Mouse (Mus musculus) ZHBTc4 (cell line): Measurements from ENCODE around the gene Dlk2.
A peak's percentile ranks its signal among the peaks of the same experiment; 100 is the strongest.

Source experiments
- DNase-seq: peaks from one replicate; pipeline ENCODE4 v3.0.0-alpha.2; 2011; ENCODE audit warnings: low read depth, low spot score

Gene Dlk2

DNA sequence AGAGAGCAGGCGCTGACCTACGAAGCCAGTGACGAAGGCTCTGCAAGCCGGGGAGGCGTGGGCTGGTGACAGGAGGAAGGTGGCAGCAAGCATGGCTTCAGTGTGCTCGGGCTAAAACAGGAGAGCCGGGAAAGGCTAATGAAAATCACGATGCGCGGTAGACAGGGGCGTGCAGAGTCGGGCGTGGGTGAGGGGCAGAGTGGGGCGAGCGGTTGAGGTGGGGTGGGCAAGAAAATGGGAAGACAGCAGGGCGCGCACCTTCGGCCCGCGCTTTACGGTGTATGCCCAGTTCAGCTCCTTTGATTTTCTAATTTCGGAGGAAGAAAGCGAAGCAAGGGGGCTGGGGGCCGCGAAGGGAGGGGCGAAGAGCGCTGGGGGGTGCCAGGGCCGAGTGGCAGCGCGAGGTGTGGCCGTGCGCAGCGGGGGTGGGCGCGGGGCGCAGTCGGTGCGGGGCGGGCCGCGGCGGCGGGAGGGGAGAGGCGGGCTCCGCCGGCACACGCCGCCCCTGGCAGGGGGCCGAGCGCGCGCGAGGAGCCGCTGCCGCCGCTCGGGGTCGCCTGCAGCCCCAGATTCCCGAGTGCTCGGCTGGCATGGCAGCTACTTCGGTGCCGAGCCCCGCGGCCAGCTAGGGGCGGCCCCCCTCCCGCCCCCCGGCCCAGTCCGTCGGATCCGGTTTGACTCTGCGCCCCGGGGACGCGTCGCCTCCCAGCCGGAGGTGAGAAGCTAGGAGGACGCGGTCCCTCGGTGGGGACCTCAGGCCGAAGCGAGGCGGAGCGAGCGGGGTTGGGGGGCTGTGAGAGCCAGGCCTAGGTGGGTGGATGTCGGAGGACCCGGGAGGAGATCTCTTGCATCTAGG is at the start of gene Dlk2:
Gene Dlk2 (plus strand): TSS at position 58 of the 856 bp plus-strand sequence.
- DNase-seq, result no peak

DNA sequence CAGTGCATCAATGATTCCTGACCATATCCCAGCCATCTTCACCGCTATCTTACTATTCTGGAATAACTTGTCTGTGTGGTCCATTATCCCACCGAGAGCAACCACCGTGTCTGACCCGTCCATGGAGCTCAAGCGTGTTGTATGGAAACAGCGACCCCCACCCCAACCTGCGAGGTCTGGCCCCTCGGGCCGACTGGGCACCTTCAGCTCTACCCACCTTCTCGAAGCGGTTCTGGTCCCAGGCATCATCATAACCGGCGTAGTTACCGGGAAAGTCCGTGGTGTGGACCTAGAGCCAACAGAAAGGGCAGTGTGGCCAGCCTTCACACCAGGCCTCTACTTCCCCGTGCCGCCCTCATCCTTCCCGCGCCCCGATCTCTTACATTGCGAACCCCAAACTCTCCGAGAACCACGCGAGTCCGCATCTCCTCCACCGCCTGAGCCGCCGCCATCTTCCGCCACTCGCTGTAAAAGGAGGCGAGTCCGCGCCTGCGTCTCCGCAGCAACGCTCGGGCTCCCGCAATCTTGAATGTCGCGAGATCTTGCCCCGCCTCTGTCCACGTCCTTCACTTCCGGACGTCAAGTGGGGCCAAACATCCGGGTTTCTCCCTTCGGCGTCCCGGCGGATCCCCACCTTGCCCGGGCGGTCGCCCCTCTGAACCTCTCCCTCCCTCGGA is 49.6 kb upstream of the Dlk2 start, which contains the start of the genes Polr1c and Yipf3:
Gene Polr1c (minus strand): TSS at position 543 of the 677 bp plus-strand sequence.
Gene Yipf3 (plus strand): TSS at position 569 of the 677 bp plus-strand sequence.
- peak; percentile 97 for DNase-seq

DNA sequence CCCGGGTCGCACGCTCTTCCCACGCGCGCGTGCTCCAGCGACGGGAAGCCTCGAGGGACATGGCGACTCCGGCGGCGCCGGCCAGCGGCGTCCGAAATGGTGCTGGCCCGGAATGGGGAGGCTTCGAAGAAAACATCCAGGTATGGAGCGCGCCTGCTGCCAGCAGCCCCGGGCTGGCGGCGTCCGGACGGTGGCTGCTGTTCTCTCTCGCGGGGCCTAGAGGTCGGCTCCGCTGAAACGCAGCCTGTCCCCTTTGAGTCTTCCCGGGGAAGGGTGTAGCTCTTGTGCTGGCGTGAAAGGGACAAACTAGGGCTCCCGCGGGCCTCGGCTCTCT is 49.1 kb upstream of the Dlk2 start:
- no peak for DNase-seq

DNA sequence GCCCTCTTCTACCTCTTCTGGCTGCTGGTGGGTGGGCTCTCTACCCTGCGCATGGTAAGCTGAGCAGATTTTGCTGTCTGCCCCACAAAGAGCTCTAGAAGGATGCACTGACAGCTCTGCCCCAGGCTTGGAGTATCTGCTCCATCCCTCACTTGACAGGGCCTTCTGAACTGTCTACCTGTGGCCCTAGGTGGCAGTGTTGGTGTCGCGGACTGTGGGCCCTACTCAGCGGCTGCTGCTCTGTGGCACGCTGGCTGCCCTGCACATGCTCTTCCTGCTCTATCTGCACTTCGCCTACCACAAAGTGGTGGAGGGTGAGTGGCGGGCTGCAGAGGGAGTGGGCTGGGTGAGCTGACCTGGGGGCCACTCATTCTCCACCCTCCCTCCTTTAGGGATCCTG is 46.0 kb upstream of the Dlk2 start:
- peak; percentile 59 for DNase-seq

DNA sequence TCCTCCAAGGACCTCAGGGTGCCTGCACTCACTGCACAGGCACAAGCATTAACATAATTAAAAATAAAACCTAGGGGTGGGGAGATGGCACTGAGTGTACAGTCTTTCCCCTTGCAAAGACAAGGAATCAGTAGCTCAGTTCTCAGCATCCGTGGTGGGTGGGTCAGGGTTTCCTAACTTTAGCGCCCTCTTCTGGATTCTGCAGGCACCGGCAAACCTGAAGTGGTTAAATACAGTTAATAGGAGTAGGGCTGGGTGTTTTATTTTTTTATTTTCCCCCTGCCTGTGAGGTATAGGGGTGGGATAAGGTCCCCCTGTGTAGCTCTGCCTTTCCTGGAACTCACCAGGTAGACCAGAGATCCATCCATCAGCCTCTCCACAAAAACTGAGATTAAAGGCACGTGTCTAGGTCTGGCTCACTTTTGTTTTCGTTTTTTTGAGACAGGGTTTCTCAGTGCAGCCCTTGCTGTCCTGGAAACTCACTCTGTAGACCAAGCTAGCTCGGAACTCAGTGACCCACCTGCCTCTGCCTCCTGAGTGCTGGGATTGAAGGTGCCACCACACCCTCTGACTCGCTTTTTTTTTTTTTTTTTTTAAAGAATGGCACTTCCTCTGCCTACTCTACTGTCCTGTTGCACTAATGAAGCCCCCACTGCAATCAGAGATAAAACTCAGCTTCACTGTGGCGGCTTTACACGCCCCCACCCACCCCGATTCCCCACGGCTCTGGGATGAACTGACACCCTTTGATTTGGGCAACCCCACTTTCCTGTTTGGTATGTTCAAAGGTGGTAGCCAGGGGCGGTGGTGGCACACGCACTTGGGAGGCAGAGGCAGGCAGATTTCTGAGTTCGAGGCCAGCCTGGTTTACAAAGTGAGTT is 44.4 kb upstream of the Dlk2 start:
- DNase-seq, result peak; percentile 78

DNA sequence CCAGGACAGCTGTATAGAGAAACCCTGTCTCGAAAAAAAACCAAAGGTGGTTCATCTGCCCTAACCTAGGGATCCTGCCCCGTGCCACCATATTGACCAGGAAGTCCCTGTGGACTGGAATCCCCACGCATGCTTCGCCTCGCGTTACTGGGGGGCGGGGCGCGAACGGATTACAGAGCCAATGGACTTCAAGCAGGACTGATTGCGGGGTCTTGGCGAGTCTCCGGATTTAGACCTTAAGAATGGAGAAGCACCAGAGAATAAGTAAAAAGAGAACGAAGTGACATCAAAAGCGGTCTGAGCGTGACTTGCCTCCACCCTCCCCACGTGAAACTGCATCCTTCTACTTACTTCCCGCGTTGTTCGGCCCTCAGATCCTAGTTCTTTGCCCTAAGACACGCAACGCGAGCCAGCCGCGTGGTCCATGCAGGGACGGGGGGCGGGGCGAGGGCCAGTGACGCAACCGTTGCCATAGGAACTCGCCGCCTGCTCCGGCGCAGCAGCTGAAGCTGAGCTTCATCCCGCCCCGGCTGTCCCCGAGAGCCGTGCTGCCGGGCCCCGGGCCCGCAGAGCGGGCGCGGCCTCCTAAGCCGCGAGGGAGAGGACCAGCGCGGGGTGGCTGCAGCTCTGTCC is 43.7 kb upstream of the Dlk2 start, which contains the start of gene Lrrc73:
Gene Lrrc73 (plus strand): TSS at position 80 of the 633 bp plus-strand sequence.
- DNase-seq, result peak; percentile 92

DNA sequence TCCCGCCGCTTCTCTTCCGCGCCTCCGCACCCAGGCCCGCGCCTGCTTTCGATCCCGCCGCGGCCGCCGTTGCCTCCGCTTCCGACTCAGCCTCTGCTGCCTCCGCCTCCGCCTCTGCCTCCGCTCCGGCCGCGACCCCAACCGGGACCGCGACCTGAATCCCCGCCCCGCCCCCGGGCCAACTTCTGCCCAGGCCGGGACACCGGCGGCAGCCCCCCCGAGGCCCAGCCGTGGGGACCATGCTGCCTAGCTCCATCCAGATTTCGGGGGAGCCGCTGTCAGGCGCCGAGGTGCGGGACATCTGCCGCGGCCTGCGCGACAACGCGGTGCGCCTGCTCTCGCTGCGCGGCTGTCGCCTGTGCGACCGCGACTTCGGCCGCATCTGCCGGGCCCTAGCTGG is 43.1 kb upstream of the Dlk2 start:
- peak; percentile 42 for DNase-seq

DNA sequence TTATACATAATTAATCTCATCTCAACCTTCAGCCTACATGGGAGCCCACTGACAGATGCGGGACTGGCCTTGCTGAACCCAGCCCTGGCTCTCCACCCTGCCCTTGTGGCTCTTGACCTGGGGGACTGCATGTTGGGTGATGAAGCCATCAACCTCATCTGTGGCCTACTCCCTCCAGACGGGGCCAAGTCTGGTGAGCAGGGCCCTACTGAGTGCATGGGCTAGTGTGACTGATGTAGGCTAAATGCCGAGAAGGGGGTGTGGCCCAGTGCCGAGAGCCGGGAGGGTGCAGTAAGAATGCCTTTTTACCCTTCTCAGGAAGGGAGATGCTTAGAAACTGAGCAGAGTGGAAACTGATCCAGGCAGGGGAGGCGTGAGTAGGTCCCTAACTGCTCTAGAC is 42.1 kb upstream of the Dlk2 start:
- DNase-seq, result no peak

DNA sequence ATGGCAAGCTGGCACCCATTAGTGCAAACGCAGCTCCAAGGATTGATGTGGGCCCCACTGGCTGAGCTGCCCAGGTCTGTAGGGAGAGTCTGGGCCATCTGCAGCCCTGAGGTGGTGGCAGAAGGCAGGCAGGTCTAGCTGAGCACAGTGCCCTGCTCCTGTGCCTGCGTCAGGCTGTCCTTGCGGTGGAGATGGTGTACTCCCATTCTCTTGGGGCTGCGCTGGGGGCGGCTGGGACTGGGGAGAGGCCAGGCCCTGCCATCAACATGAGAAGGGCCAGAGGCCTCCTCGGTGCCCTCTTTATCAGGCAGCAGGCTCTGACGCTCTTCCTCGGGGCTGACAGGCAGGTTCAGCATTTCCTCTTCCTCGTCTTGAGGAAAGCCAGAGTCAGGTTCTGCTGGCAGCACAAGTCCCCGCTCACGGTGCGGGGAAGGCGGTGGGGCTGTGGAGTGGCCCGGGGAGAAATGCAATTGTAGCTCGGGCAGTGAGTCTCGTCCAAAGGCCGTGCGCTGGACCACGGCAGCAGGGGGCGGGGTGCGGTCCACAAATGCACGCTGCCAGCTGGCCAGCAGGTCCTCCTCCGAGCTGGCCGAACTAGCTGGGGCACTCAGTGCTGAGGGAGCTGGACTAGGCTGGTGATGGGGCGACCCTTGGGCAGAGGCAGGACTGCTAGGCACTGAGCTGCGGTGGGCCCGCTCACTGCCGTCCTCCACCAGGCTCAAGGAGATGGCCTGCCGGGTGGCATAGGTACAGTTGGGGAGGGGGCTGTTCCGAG is 38.8 kb upstream of the Dlk2 start:
- DNase-seq, result peak; percentile 46

DNA sequence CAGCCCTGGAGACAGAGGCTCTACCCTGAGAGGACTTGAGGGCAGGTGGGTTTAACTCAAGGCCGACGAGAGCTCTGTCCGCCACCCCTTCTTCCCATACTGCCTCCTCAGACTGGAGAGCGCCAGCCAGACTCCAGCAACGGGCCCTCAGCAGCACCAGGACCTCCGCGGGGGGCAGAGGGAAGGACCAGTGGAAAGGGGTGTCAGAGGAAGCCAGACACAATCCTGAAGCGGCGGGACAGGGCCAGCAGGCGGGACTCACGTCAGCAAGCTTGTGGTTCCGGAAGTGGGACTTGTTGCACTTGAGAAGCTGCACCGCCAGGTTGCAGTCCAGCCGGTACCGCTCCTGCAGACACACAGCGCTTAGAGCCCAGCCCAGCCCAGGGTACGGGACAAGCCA is 37.5 kb upstream of the Dlk2 start:
- peak; percentile 36 for DNase-seq

DNA sequence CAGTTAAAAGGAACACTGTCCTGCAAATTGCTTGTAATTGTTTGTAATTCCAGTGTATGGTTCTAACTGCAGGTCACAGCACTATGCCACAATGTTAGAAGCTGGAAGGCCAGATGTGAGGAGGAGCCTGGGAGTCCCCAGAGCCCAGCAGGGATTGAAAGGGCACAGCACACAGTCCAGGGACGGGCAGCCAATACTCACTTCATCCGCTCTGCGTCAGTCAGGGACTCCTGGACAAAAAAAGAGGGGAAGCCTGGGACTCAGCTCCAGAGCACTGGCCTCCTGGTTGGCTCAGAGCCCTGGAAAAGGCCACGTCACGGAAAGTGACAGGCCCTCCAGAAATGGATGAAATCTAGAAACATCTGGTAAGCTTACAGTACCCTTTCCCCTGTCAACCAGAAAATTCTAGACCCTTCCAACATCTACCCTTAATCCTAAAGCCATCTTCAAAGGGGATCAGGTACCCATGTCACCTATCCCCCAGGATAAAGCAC is 35.0 kb upstream of the Dlk2 start:
- DNase-seq, result no peak

DNA sequence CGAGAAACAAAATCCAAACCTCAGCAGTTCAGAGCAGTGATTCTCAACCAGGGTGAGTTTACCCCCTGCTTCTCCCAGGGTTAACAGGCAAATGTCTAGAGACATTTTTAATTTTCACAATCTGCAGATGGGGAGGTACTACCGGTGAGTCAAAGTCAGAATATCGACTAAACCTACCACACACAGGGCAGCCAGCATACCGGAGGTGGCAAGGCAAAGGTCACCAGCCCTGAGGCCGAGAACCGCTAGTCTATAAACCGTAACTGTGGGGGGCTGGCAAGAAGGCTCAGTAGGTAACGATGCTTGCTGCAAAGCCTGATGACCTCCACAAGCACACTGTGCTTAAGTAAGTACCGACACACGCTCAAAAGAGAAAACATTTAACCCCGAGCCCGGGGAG is 31.7 kb upstream of the Dlk2 start:
- no peak for DNase-seq

DNA sequence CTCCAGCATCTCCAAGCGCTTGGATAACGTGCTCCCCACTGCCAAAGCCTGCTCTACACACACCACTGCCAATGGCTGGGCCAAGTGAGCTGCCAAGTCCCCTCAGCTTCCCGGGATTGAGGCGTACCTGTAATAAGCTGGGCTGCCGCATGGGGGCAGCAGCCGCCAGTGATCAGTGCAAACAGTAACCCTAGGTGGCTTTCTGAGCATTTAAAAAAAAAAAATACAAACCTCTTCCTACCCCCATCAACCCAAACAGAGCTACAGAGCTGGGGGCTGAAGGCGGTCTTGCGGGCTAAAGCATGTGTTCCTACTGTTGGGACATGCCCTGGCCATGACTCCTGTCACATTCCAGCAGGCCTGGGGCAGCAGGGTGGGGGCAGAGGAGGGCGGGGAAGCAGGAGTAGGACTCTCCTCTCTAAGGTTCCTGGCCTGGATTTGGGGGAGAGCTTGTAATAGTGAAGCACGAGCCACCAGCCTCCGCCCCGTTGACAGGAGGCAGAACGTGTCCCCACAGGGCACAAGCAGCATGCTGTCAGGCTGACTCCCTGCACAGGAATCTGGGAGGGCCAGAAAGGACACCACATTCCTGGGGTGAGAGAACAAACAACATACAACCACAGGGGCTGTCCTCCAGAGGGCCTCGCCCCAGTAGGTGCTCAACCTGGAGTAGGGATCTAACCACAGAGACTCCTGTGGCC is 31.2 kb upstream of the Dlk2 start:
- peak; percentile 89 for DNase-seq

DNA sequence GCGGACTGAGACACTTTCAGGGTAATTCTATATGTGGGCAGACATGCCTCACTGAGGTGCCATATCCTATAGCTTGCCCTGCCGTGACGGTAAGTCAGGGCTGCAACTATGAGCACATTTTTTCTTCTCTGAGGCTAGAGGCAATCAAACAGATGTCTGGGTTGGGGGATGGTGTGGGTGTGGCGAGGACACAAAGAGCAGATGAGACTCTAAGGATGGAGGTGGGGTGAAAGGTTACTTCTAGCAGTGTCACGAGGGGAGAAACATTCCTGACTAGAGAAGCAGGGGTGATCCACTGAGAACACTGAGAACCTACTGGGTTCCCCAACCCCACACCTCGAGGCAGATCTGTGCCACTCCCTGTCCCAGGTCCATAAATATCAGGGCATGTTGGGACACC is 30.2 kb upstream of the Dlk2 start:
- peak; percentile 43 for DNase-seq

DNA sequence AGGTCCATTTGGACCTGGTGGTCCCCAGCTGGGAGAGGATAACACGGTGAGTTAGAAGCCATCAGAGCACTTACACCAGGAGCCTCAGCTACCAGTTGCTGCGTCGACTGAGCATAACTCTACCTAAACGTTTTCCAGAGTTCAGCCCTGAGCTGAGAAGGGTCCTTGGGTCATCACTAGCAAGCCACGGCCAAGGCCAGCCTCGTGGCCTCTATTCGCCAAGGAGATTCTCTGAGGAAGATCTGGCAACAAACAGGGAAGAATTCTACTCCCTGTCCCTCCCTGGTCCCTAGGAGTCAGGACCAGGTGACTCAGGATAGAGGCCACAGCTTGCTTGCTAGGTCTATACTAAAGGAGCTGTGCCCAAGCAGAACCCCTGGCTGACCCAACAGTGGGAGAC is 29.7 kb upstream of the Dlk2 start:
- no peak for DNase-seq

DNA sequence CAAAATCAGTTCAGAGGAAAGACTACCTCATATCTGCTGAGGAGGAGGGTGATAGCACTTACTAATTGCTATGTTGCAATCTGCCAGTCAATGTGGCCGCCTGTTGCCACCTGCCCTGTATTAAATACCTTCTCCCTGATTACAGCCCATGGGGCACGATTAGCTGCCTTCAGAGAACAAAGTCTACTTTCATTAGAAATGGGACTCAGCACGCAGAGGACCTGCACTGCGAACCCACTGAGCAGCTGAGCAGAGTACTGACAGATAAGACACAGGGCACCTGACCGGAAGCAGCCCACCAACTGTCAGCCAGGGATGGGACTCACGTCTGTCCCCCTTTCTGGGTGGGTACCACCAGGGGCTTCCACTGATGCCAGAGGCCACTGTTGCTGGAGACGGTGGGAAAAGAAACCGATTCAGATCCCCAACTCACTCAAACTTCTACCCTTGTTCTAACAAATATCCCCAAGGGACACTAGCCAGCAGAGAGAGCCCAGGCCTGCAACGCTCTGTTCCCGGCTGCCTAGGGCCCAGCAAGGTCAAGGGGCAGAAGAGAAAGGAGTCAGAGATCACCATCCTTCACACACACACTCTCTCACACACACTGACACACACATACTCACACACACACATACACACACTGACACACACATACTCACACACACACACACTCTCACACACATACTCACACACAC is 29.0 kb upstream of the Dlk2 start:
- DNase-seq, result no peak

DNA sequence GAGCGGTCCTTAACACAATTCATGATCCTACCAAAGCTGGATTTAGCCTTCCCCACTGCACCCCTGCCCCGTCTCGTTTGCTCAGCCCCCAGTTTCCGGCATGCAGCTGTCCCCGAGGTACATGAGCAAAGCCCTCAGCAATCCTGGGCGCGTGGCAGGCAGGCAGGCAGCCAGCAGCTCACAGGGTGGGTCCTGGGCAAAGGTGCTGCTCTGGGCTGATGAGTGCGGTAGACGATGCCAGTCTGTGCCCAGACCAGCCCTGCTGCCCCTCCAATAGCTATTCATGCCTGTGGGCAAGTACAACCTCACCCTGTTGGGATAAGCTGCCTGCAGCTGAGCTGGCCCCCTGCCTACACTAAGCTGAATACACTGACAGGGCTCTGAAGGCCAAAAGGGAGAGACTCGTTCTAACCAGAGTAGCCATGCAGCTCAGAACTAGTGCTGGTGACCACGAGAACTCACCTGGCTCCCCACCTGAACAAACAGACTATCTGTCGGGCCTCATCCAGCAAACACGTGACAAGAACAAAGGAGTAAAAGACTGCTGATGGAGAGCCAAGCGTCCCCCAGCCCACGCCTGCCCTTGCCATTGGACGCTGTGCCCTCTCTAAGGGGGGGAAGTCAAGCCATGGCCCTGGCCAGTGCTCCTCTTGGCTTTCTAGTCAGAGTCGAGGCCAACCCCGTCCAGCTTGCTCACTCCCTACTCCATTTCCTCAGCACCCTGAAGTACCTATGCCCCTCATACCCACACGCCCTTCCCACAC is 27.3 kb upstream of the Dlk2 start:
- DNase-seq, result no peak

DNA sequence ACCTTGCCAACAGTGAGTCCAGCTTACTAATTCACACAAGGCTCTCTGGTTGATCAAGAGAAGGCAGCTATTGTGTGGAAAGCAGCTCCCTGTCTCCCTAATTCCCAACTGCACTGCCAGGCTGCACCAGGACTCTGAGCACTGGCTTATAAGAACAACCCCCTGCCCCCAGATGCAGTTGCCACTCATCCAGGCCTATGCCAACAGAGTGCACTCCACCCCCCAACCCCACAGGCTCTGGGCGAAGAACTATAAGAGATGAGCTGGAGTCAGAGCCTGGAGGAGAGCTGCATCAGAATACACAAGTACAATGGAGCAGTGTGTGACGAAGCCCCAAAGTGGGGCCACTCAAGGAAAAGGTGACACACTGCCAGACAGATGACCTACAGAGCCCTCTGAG is 25.2 kb upstream of the Dlk2 start:
- no peak for DNase-seq

DNA sequence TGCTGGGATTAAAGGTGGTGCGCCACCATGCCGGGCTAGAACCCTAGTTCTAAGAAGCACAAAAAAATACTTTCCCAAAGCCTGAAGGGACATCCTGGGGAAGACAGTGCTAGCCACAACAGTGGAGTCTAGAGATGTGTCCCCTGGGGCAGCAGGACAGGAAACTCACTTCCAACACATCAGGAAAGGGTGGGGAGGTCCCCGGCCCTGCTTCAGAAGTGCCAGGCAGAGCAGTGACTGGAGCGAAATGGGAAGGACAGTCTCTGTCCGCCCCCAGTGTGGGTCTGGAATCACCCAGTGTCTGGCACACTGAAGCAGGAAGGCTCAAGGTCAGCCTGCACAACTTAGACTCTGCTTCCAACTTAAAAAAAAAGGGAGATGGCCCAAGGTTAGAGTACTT is 24.5 kb upstream of the Dlk2 start:
- no peak for DNase-seq
